Mouse (Mus musculus) embryonic facial prominence, embryonic 13.5 days (tissue): ENCODE measurements around the gene Blm. TPM values are rescaled to one million over a fixed set of nuclear protein-coding genes. Genes with fewer than 3 reads are reported as not detected.
A peak's percentile ranks its signal among the peaks of the same experiment; 100 is the strongest.

Experiments
- ATAC-seq: fragments of 200-750 bp; cut with Nextera tagmentation; 2 replicates; pipeline ENCODE4 v1.8.0; 2017; ENCODE audit warnings: low read depth; ENCODE audit not compliant: insufficient number of reproducible peaks, insufficient read depth, low FRiP score, low TSS enrichment
- H3K27ac ChIP-seq: fragments of 300-500 bp; sonication (generic); 2 replicates; pipeline ENCODE4 v1.5.1; 2015; ENCODE audit warnings: moderate library complexity, mild to moderate bottlenecking, inconsistent platforms
- H3K27me3 ChIP-seq: fragments of 300-500 bp; sonication (generic); 2 replicates; pipeline ENCODE4 v1.6.1; 2015; ENCODE audit warnings: mild to moderate bottlenecking, inconsistent platforms
- H3K36me3 ChIP-seq: fragments of 300-500 bp; sonication (generic); 2 replicates; pipeline ENCODE4 v1.6.1; 2015; ENCODE audit warnings: mild to moderate bottlenecking, inconsistent platforms
- H3K4me1 ChIP-seq: fragments of 300-500 bp; sonication (generic); 2 replicates; pipeline ENCODE4 v1.6.1; 2015; ENCODE audit warnings: inconsistent platforms
- H3K4me2 ChIP-seq: fragments of 300-500 bp; sonication (generic); 2 replicates; pipeline ENCODE4 v1.6.1; 2015; ENCODE audit warnings: moderate library complexity, mild to moderate bottlenecking, inconsistent platforms
- H3K4me3 ChIP-seq: fragments of 300-500 bp; sonication (generic); 2 replicates; pipeline ENCODE4 v1.5.1; 2015; ENCODE audit warnings: mild to moderate bottlenecking, inconsistent platforms
- H3K9ac ChIP-seq: fragments of 300-500 bp; sonication (generic); 2 replicates; pipeline ENCODE4 v1.6.1; 2015; ENCODE audit warnings: mild to moderate bottlenecking, inconsistent platforms
- H3K9me3 ChIP-seq: fragments of 300-500 bp; sonication (generic); 2 replicates; pipeline ENCODE4 v1.6.1; 2016; ENCODE audit warnings: inconsistent platforms
- WGBS: fragments of 180-500 bp; shearing (Covaris S2); methylation state at CpG from one replicate; pipeline ENCODE4 v1.1.7; 2015; ENCODE audit warnings: mixed read lengths; 5-methylcytosine and 5-hydroxymethylcytosine counted together
- polyA plus RNA-seq: library from polyadenylated mRNA; unstranded; fragments of >200 nt; fragmentation: Nextera tagmentation; extraction: Ambion mirVana; gene quantifications from 2 replicates; pipeline ENCODE4 v1.2.1, GENCODE M21; 2015

Gene Blm
- polyA plus RNA-seq = 27.1 and 28.3 TPM in 2 replicates

GRCm38 (mm10) chr7:80535009-80535744 is at the start of gene Blm:
Gene Blm, minus strand, starts transcription at chr7:80535119.
- H3K9ac ChIP-seq = peak within 1 kb of the TSS; percentile 85
- no peaks in the 10 kb centered on the region for H3K9me3 ChIP-seq
- peaks cover 12% of the 10 kb centered on the region for H3K4me1 ChIP-seq
- H3K36me3 ChIP-seq = no peaks in the 10 kb centered on the region
- no peaks in the 10 kb centered on the region; the same call in 1 of the 2 replicates for H3K27me3 ChIP-seq
- WGBS = under 1% methylated on average over 43 of the region's 43 CpGs
- peak within 1 kb of the TSS; percentile 78 for H3K4me3 ChIP-seq
- H3K4me2 ChIP-seq = peak within 1 kb of the TSS; percentile 93
- peak within 1 kb of the TSS; percentile 89 for H3K27ac ChIP-seq
- peak; percentile 100 for ATAC-seq

GRCm38 (mm10) chr7:80583981-80584380 is 49.1 kb upstream of the Blm start:
- no peak overlapping the region for H3K9ac ChIP-seq
- peaks cover 31% of the 10 kb centered on the region for H3K4me1 ChIP-seq
- H3K9me3 ChIP-seq = no peaks in the 10 kb centered on the region
- peaks cover 8% of the 10 kb centered on the region for H3K36me3 ChIP-seq
- H3K27me3 ChIP-seq = no peaks in the 10 kb centered on the region
- H3K27ac ChIP-seq = 0 out of 2 replicates have a peak overlapping the region, but pooled peaks have one; percentile 12
- H3K4me2 ChIP-seq = no peak overlapping the region
- ATAC-seq = no peak
- H3K4me3 ChIP-seq = no peak overlapping the region
- WGBS = 33% methylated on average over 6 of the region's 6 CpGs

GRCm38 (mm10) chr7:80582821-80583451 is 48.0 kb upstream of the Blm start:
- peaks cover 29% of the 10 kb centered on the region for H3K4me1 ChIP-seq

GRCm38 (mm10) chr7:80580368-80580767 is 45.4 kb upstream of the Blm start:
- Histone ChIP-seq H3K4me1 (peaks cover 14% of the 10 kb centered on the region), H3K27ac (no peak overlapping the region), H3K4me2 (no peak overlapping the region), H3K36me3 (no peaks in the 10 kb centered on the region), H3K9me3 (no peaks in the 10 kb centered on the region), H3K4me3 (no peak overlapping the region), H3K27me3 (no peaks in the 10 kb centered on the region), H3K9ac (peak overlapping the region; percentile 32; the same call in 1 of the 2 replicates)
- WGBS = 29% methylated on average over 6 of the region's 6 CpGs
- ATAC-seq = no peak

More at GRCm38 (mm10) chr7:80582821-80583451, 48.0 kb upstream of the Blm start:
- WGBS = 67% methylated on average over 20 of the region's 20 CpGs
- Histone ChIP-seq H3K36me3 (no peaks in the 10 kb centered on the region), H3K4me3 (no peak overlapping the region), H3K9ac (no peak overlapping the region), H3K27me3 (no peaks in the 10 kb centered on the region), H3K4me2 (no peak overlapping the region), H3K9me3 (no peaks in the 10 kb centered on the region), H3K27ac (peak overlapping the region; percentile 12; the same call in 1 of the 2 replicates)
- ATAC-seq = no peak

GRCm38 (mm10) chr7:80577417-80577980 is 42.6 kb upstream of the Blm start:
- H3K9ac ChIP-seq = peak overlapping the region; percentile 46; the same call in 1 of the 2 replicates
- H3K27ac ChIP-seq = no peak overlapping the region
- no peaks in the 10 kb centered on the region; the same call in 1 of the 2 replicates for H3K27me3 ChIP-seq
- no peaks in the 10 kb centered on the region for H3K9me3 ChIP-seq
- no peak for ATAC-seq
- H3K4me3 ChIP-seq = no peak overlapping the region
- peaks cover 16% of the 10 kb centered on the region for H3K4me1 ChIP-seq
- 39% methylated on average over 14 of the region's 14 CpGs for WGBS
- H3K4me2 ChIP-seq = no peak overlapping the region
- H3K36me3 ChIP-seq = no peaks in the 10 kb centered on the region

- 60% methylated on average over 3 of the region's 3 CpGs for whole genome bisulfite sequencing
- Histone ChIP-seq H3K36me3 (no peaks in the 10 kb centered on the region), H3K9me3 (no peaks in the 10 kb centered on the region), H3K27me3 (no peaks in the 10 kb centered on the region; the same call in 1 of the 2 replicates), H3K4me2 (no peak overlapping the region), H3K4me1 (peaks cover 17% of the 10 kb centered on the region), H3K9ac (0 out of 2 replicates have a peak overlapping the region, but pooled peaks have one; percentile 11), H3K27ac (no peak overlapping the region), H3K4me3 (no peak overlapping the region)
- ATAC-seq = no peak
Measured at GRCm38 (mm10) chr7:80576626-80577025, 41.7 kb upstream of the Blm start.

- Histone ChIP-seq H3K4me3 (no peak overlapping the region), H3K4me1 (peaks cover 17% of the 10 kb centered on the region), H3K27me3 (no peaks in the 10 kb centered on the region; the same call in 1 of the 2 replicates), H3K36me3 (no peaks in the 10 kb centered on the region), H3K9me3 (no peaks in the 10 kb centered on the region), H3K4me2 (no peak overlapping the region), H3K9ac (no peak overlapping the region), H3K27ac (no peak overlapping the region)
- ATAC-seq = no peak
- WGBS = 72% methylated on average over 9 of the region's 9 CpGs
Measured at GRCm38 (mm10) chr7:80575750-80576149, 40.8 kb upstream of the Blm start.

GRCm38 (mm10) chr7:80573076-80573475 is 38.2 kb upstream of the Blm start:
- Histone ChIP-seq H3K4me1 (peaks cover 11% of the 10 kb centered on the region), H3K4me2 (no peak overlapping the region), H3K36me3 (no peaks in the 10 kb centered on the region), H3K9ac (no peak overlapping the region), H3K9me3 (no peaks in the 10 kb centered on the region), H3K27ac (no peak overlapping the region), H3K27me3 (no peaks in the 10 kb centered on the region; the same call in 1 of the 2 replicates), H3K4me3 (no peak overlapping the region)
- WGBS = 36% methylated on average over 3 of the region's 3 CpGs
- ATAC-seq = no peak

GRCm38 (mm10) chr7:80567982-80568381 is 33.1 kb upstream of the Blm start:
- H3K27me3 ChIP-seq = no peaks in the 10 kb centered on the region; the same call in 1 of the 2 replicates
- peaks cover 6% of the 10 kb centered on the region for H3K4me1 ChIP-seq
- H3K9ac ChIP-seq = no peak overlapping the region
- WGBS = 82% methylated on average over 8 of the region's 8 CpGs
- H3K27ac ChIP-seq = no peak overlapping the region
- no peaks in the 10 kb centered on the region for H3K36me3 ChIP-seq
- no peak for ATAC-seq
- H3K9me3 ChIP-seq = no peaks in the 10 kb centered on the region
- H3K4me3 ChIP-seq = no peak overlapping the region
- no peak overlapping the region for H3K4me2 ChIP-seq

- Histone ChIP-seq H3K27me3 (no peaks in the 10 kb centered on the region), H3K9ac (no peak overlapping the region), H3K4me1 (peaks cover 14% of the 10 kb centered on the region), H3K36me3 (no peaks in the 10 kb centered on the region), H3K4me3 (no peak overlapping the region), H3K4me2 (no peak overlapping the region), H3K27ac (peak overlapping the region; percentile 8; the same call in 1 of the 2 replicates), H3K9me3 (no peaks in the 10 kb centered on the region)
- ATAC-seq = no peak
- WGBS = 52% methylated on average over 5 of the region's 5 CpGs
Measured at GRCm38 (mm10) chr7:80561931-80562330, 27.0 kb upstream of the Blm start.

- peak overlapping the region; percentile 8; the same call in 1 of the 2 replicates for H3K27ac ChIP-seq
- ATAC-seq = no peak
- 52% methylated on average over 9 of the region's 9 CpGs for WGBS
Measured at GRCm38 (mm10) chr7:80561271-80561670, 26.4 kb upstream of the Blm start.

More at GRCm38 (mm10) chr7:80561271-80561670, 26.4 kb upstream of the Blm start:
- H3K27me3 ChIP-seq = no peaks in the 10 kb centered on the region
- no peak overlapping the region for H3K4me2 ChIP-seq
- no peak overlapping the region for H3K4me3 ChIP-seq
- no peaks in the 10 kb centered on the region for H3K36me3 ChIP-seq
- H3K9ac ChIP-seq = no peak overlapping the region
- H3K4me1 ChIP-seq = peaks cover 14% of the 10 kb centered on the region
- H3K9me3 ChIP-seq = no peaks in the 10 kb centered on the region
